Mouse (Mus musculus) frontal cortex, postnatal 10 days (tissue): Measurements from ENCODE around the gene Lrrc1.
"Not testable (repeated sequence)": the region's sequence is repeated elsewhere in the genome, so short reads cannot be mapped to it uniquely, and the experiment has no call there.

ENCODE experiments used
- DNase-seq, 2 experiments: peaks; one replicate each; pipeline ENCODE4 v3.0.0; 2022; ENCODE audit warnings: low spot score in 2 of 2, mixed read lengths in 1 of 2

Gene Lrrc1

GRCm38 (mm10) chr9:77544354-77545067, at the start of gene Lrrc1:
Lrrc1 (minus strand) TSS chr9:77544870.
- DNase-seq = peak; percentile 72 to 86

GRCm38 (mm10) chr9:77592423-77592822, 47.8 kb upstream of the Lrrc1 start:
- no peak for DNase-seq

DNA sequence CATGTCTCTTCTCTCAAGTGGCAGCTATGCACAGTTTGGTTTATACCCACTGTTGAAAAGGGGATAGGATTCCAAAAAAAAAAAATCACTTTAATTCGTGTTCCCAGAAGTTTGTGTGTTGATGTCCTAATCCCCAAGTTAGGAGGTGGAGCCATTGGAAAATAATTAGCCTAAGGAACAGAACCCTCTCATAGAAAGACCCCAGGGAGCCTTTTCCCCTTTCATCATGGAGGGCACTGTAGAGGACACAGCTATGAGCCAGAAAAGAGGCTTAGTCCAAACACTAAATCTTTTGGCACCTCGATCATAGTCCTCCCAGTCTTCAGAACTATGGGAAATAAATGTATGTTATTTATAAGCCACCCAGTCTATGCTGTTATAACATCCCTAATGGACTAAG, 44.8 kb upstream of the Lrrc1 start:
- DNase-seq = no peak

DNA sequence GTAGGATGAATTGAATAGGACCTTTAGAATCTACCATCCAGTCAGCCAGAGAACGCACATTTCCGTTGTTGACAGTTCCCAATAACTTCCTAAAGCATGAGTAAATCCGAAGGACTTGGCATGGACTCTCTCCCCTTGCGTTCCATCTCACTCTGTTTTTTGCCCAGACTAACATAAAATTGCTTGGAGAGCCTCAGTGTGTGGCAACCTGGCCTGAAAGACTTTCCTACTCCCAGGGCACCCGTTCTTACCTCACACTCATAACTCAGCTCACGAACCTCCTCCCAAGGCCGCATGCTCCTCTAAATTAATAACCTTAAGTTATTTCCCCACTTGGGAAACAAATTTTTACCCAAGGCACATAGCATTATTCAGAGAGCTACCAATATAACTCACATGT, 42.9 kb upstream of the Lrrc1 start:
- no peak for DNase-seq

GRCm38 (mm10) chr9:77586806-77587591, 42.3 kb upstream of the Lrrc1 start:
- DNase-seq = no peak

GRCm38 (mm10) chr9:77584746-77585145, 40.1 kb upstream of the Lrrc1 start:
- no peak for DNase-seq

GRCm38 (mm10) chr9:77583302-77583701, 38.6 kb upstream of the Lrrc1 start:
- no peak for DNase-seq

DNA sequence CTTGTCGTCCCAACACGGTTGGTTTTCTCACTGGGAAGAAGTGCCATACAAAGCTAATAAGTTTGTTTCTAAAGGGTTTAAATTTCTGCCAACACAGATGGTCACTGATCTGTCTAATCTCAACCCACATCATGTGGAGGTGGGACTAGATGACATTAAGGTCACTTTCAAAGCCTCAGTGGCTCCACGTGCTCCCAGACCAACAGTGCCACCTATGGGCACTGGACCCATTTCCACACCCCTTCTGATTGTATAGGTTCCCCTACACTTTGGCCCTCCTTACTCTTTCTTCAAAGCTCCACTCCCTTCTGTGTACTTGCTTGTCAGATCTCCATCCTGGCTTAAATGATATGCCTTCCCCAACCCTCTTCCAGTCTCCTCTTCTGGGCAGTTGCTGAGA, 35.2 kb upstream of the Lrrc1 start:
- DNase-seq = no peak

GRCm38 (mm10) chr9:77577931-77578330, 33.3 kb upstream of the Lrrc1 start:
- no peak for DNase-seq

- DNase-seq = no peak
Observed at GRCm38 (mm10) chr9:77577409-77577808, 32.7 kb upstream of the Lrrc1 start.

GRCm38 (mm10) chr9:77576320-77576719, 31.6 kb upstream of the Lrrc1 start:
- DNase-seq = no peak

GRCm38 (mm10) chr9:77574996-77575395, 30.3 kb upstream of the Lrrc1 start:
- DNase-seq = not testable (repeated sequence)

GRCm38 (mm10) chr9:77571851-77572250, 27.2 kb upstream of the Lrrc1 start:
- no peak for DNase-seq

DNA sequence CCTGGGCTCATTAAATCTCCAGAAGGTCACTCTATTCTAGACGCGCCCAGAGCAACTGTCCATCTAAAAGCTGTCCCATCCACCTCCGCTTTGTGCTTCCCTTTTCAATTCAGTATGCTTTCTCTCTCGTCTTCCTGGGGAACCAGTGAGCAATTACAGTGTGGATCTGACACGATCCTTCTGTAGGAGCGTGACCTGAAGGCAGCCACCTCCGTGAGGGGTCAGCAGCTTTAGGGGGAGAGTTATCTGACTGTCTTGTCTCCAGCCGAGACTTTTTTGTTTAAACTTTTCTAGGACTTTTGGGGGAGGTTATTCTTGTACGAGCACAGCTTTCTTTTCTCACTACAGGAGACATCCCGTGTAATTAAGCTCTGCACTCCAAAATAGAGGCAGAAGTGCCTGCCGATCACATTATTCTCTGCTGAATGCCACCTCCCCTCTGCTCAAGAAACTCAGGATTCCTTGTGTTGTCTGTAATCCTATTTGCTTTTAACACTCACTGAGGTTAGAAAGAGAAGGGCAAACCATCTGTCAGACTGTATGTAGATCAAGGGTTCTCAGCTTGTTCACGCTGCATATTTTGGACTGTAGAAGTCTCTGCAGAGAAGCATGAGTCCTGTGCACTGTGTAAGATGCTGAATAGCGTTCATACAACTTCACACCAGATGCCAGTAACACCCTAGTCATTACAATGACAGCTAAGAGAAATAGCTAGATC, 24.3 kb upstream of the Lrrc1 start:
- DNase-seq = no peak

GRCm38 (mm10) chr9:77561827-77562226, 17.2 kb upstream of the Lrrc1 start:
- no peak for DNase-seq

DNA sequence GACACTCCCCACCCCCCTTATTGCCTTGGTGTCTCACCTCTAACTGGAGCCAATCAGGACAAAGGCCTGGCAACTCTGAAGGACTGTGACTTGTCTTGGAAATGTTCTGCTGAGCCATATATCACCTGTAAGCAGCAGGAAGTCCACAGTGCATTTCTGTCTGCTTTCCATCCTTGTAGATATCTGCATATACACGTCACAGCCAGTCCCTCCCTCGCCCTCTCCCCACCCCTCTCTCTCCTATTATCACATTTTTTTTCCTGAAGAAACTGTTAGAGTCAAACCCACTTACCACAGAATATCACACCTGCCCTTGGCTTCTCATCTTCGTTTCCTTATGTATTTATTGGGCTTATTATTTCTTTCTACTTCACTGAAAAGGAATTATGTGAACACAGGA, 13.3 kb upstream of the Lrrc1 start:
- no peak for DNase-seq

- no peak for DNase-seq
Observed at GRCm38 (mm10) chr9:77557181-77557580, 12.5 kb upstream of the Lrrc1 start.

DNA sequence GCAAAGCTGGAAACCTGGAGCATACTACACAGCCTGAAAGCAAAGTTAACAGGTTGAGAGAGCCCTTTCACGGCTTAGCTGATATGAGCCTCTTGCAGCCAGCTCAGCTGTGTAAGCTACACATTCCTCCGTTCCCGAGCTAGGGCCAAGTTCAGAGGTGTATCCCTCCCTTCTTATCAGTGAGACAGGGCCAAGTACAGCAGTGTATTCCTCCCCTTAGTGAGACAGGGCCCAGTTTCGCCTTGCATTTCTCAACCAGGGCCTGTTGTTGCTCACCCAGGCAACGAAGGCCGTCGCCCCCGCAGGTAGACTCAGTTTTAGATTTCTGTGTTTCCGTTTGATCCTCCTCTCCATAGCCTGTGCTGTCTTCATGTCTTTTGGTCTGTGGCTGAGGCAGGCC, 11.8 kb upstream of the Lrrc1 start:
- DNase-seq = no peak

GRCm38 (mm10) chr9:77553465-77553864, 8.8 kb upstream of the Lrrc1 start:
- no peak for DNase-seq

GRCm38 (mm10) chr9:77551036-77551512, 6.4 kb upstream of the Lrrc1 start:
- no peak for DNase-seq

DNA sequence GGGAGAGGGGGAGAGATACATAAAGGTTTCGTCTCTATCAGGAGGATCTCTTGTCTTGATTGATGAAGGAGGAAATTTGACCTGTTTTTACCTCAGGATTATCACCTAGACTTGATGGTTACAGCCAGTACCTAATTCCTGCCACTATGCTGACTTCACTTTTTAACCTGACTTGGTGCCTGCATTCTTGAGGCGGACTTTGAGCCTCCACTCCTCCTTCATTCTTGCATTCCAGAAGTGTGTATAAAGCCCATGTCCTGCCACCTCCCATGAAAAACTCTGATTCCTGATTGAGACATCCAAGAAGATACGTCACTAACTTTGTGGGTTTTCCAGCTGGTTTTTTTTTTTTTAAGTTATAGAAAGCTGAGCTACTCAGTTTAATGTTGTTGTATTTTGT, 1.3 kb upstream of the Lrrc1 start:
- no peak for DNase-seq

- DNase-seq = no peak
Observed at GRCm38 (mm10) chr9:77545068-77545421, 375 bp upstream of the Lrrc1 start.
